In genomic region chr10:45631995-45632394, GRCm38 (mm10) we compare ENCODE assay signal across 12 mouse cellular contexts. TPM values are rescaled to one million over a fixed set of nuclear protein-coding genes. Genes with fewer than 3 reads are reported as not detected.
A peak's percentile ranks its signal among the peaks of the same experiment; 100 is the strongest.
DNase-seq lines count a peak whose midpoint lies in the region; ATAC-seq lines count a peak whose summit lies in the region.
"Had no signal": no experiment of that assay in that cellular context is flagged by ENCODE, and none has a peak within 500 bp of the region (broad histone marks: within the 10 kb centered on the region; RNA-seq: fewer than 3 reads in every experiment).

No protein-coding gene starts in this region.

- no peak for DNase-seq in frontal cortex, postnatal 14 days (ENCODE audit: low spot score in 2 of 2)
- peak; percentile 18 for DNase-seq in brain, adult 2 months (ENCODE audit: low read depth, low spot score)
- DNase-seq in adrenal gland, adult 2 months: no peak
- DNase-seq in embryo, embryonic 10 days (ENCODE audit: low spot score): no peak
- DNase-seq: adrenal gland, postnatal 10 days; adrenal gland, postnatal 25 days; embryo, embryonic 11 days had no signal

- peak; percentile 26; the same call in 1 of the 2 replicates for ATAC-seq in frontal cortex, adult (ENCODE audit: low TSS enrichment)
- ATAC-seq: activated CD4-positive, CD25-positive, alpha-beta regulatory T cell, adult 4 months; forebrain, embryonic 14.5 days; forebrain, embryonic 16.5 days; Patski had no signal

RNA-seq across cellular contexts. Expression of gene Hace1, which starts 54.4 kb away (rescaled TPM):
- 10 to 100 TPM in 1 of 2 experiments, 1 to 10 TPM in 1; 6.2 to 10.1 TPM for total RNA-seq in adrenal gland, adult 2 months (2021)
- 1.8 and 2.3 TPM in 2 replicates for polyA plus RNA-seq in adrenal gland, adult 2 months (2012; rRNA removed)
